In genomic region chr7:142418027-142418426, GRCm38 (mm10) we compare ENCODE assay signal across 26 mouse cellular contexts. TPM values are rescaled to one million over a fixed set of nuclear protein-coding genes. Genes with fewer than 3 reads are reported as not detected.
A peak's percentile ranks its signal among the peaks of the same experiment; 100 is the strongest.
DNase-seq lines count a peak whose midpoint lies in the region; ATAC-seq lines count a peak whose summit lies in the region.
"Had no signal": no experiment of that assay in that cellular context is flagged by ENCODE, and none has a peak within 500 bp of the region (broad histone marks: within the 10 kb centered on the region; RNA-seq: fewer than 3 reads in every experiment).

No protein-coding gene starts in this region.

- intact Hi-C loops in heart, postnatal 25 days (cut with DNase I) = no loop called here

- 90% methylated on average over 2 of the region's 2 CpGs for WGBS in embryonic facial prominence, embryonic 14.5 days
- 94% methylated on average over 2 of the region's 2 CpGs for WGBS in embryonic facial prominence, embryonic 10.5 days
- WGBS in liver, embryonic 13.5 days (ENCODE audit: insufficient replicate concordance) = 94% methylated on average over 2 of the region's 2 CpGs
- WGBS in liver, embryonic 11.5 days = 92% methylated on average over 2 of the region's 2 CpGs
- WGBS in liver, embryonic 16.5 days (ENCODE audit: insufficient replicate concordance) = 94% methylated on average over 2 of the region's 2 CpGs

- H3K9ac ChIP-seq in embryonic facial prominence, embryonic 14.5 days (ENCODE audit: low read depth, low read length) = no peak overlapping the region
- no peak overlapping the region for H3K9ac ChIP-seq in liver, embryonic 13.5 days
- no peak overlapping the region for H3K9ac ChIP-seq in liver, embryonic 11.5 days (ENCODE audit: low read depth, low read length)
- H3K9ac ChIP-seq in liver, embryonic 16.5 days (ENCODE audit: low read depth, low read length) = no peak overlapping the region
- H3K9ac ChIP-seq: forebrain, embryonic 15.5 days; heart, embryonic 13.5 days; hindbrain, embryonic 15.5 days had no signal

- no peak overlapping the region for H3K4me2 ChIP-seq in embryonic facial prominence, embryonic 14.5 days (ENCODE audit: low read depth, low read length)
- H3K4me2 ChIP-seq in liver, embryonic 13.5 days = no peak overlapping the region
- H3K4me2 ChIP-seq in liver, embryonic 11.5 days = no peak overlapping the region
- no peak overlapping the region for H3K4me2 ChIP-seq in liver, embryonic 16.5 days (ENCODE audit: low read depth, low read length)
- H3K4me2 ChIP-seq: forebrain, embryonic 15.5 days; heart, embryonic 13.5 days; hindbrain, embryonic 15.5 days had no signal

- H3K36me3 ChIP-seq in embryonic facial prominence, embryonic 14.5 days (ENCODE audit: control insufficient read depth, insufficient read depth, low read length) = no peaks in the 10 kb centered on the region
- H3K36me3 ChIP-seq in embryonic facial prominence, embryonic 10.5 days (replicated peaks) = no peaks in the 10 kb centered on the region
- no peaks in the 10 kb centered on the region for H3K36me3 ChIP-seq in liver, embryonic 13.5 days
- H3K36me3 ChIP-seq in liver, embryonic 11.5 days (ENCODE audit: control insufficient read depth, insufficient read depth, low read length) = no peaks in the 10 kb centered on the region
- H3K36me3 ChIP-seq in liver, embryonic 16.5 days (ENCODE audit: control insufficient read depth, insufficient read depth) = no peaks in the 10 kb centered on the region
- H3K36me3 ChIP-seq: forebrain, embryonic 15.5 days; G1E; heart, embryonic 13.5 days; hindbrain, embryonic 15.5 days had no signal

- peak; percentile 46 for DNase-seq in embryonic facial prominence, embryonic 14.5 days (ENCODE audit: low spot score)
- no peak for DNase-seq in embryonic facial prominence, embryonic 10.5 days (ENCODE audit: low spot score)
- peak; percentile 71 for DNase-seq in heart, adult 8-10 months (ENCODE audit: low spot score)
- no peak for DNase-seq in heart, postnatal 25 days (ENCODE audit: low spot score)
- no peak for DNase-seq in liver, embryonic 13.5 days
- no peak for DNase-seq in liver, embryonic 11.5 days (ENCODE audit: low spot score)
- DNase-seq: adrenal gland, adult 2 months; adrenal gland, postnatal 25 days; B cell, adult 2 months; cerebellum, adult 2 months; cerebellum, postnatal 10 days; gastrocnemius, postnatal 36 days had no signal

- no peak overlapping the region for H3K27ac ChIP-seq in embryonic facial prominence, embryonic 14.5 days (replicated peaks; ENCODE audit: low read depth, low read length)
- no peak overlapping the region for H3K27ac ChIP-seq in embryonic facial prominence, embryonic 10.5 days (replicated peaks)
- H3K27ac ChIP-seq in liver, embryonic 13.5 days = 0 out of 2 replicates have a peak overlapping the region, but pooled peaks have one; percentile 9
- H3K27ac ChIP-seq in liver, embryonic 11.5 days (ENCODE audit: low read depth, low read length) = no peak overlapping the region
- H3K27ac ChIP-seq in liver, embryonic 16.5 days (ENCODE audit: low read length) = peak overlapping the region; percentile 13; the same call in 1 of the 2 replicates
- H3K27ac ChIP-seq: forebrain, embryonic 15.5 days; heart, embryonic 13.5 days; hindbrain, embryonic 15.5 days had no signal

- no peak for ATAC-seq in embryonic facial prominence, embryonic 14.5 days (ENCODE audit: low read depth)
- no peak for ATAC-seq in liver, embryonic 13.5 days (ENCODE audit: low read depth)
- ATAC-seq in liver, embryonic 11.5 days (replicated peaks; ENCODE audit: low FRiP score) = no peak
- ATAC-seq in liver, embryonic 16.5 days (ENCODE audit: low read depth) = no peak
- ATAC-seq: activated CD4-positive, CD25-positive, alpha-beta regulatory T cell, adult 4 months; CD4-positive, CD25-positive, alpha-beta regulatory T cell, adult 4 months; forebrain, embryonic 15.5 days; intestine, embryonic 16.5 days; Patski had no signal

- no peaks in the 10 kb centered on the region for H3K4me1 ChIP-seq in embryonic facial prominence, embryonic 14.5 days (ENCODE audit: control insufficient read depth, insufficient read depth, low read length)
- H3K4me1 ChIP-seq in embryonic facial prominence, embryonic 10.5 days = no peaks in the 10 kb centered on the region
- peaks cover 55% of the 10 kb centered on the region for H3K4me1 ChIP-seq in liver, embryonic 13.5 days (replicated peaks)
- H3K4me1 ChIP-seq in liver, embryonic 11.5 days (replicated peaks; ENCODE audit: control insufficient read depth, insufficient read depth, low read length) = peaks cover 7% of the 10 kb centered on the region; the same call in 1 of the 2 replicates
- peaks cover 42% of the 10 kb centered on the region for H3K4me1 ChIP-seq in liver, embryonic 16.5 days (ENCODE audit: control insufficient read depth, low read depth, low read length)
- H3K4me1 ChIP-seq: forebrain, embryonic 15.5 days; heart, embryonic 13.5 days; hindbrain, embryonic 15.5 days had no signal

- no peak overlapping the region for H3K4me3 ChIP-seq in embryonic facial prominence, embryonic 14.5 days (ENCODE audit: low read depth, low read length)
- no peak overlapping the region for H3K4me3 ChIP-seq in embryonic facial prominence, embryonic 10.5 days
- no peak overlapping the region for H3K4me3 ChIP-seq in liver, embryonic 13.5 days (replicated peaks)
- no peak overlapping the region for H3K4me3 ChIP-seq in liver, embryonic 11.5 days (ENCODE audit: low read depth, low read length)
- H3K4me3 ChIP-seq in liver, embryonic 16.5 days (ENCODE audit: low read depth, low read length) = no peak overlapping the region
- H3K4me3 ChIP-seq: forebrain, embryonic 15.5 days; heart, embryonic 13.5 days; hindbrain, embryonic 15.5 days had no signal

- no peaks in the 10 kb centered on the region for H3K27me3 ChIP-seq in embryonic facial prominence, embryonic 14.5 days (replicated peaks; ENCODE audit: control insufficient read depth, insufficient read depth, low read length)
- H3K27me3 ChIP-seq in embryonic facial prominence, embryonic 10.5 days (replicated peaks; ENCODE audit: low read depth, poor library complexity, severe bottlenecking) = no peaks in the 10 kb centered on the region
- H3K27me3 ChIP-seq in liver, embryonic 13.5 days = no peaks in the 10 kb centered on the region
- no peaks in the 10 kb centered on the region for H3K27me3 ChIP-seq in liver, embryonic 11.5 days (replicated peaks; ENCODE audit: control insufficient read depth, insufficient read depth, low read length)
- H3K27me3 ChIP-seq in liver, embryonic 16.5 days (ENCODE audit: control insufficient read depth, insufficient read depth, low read depth, low read length) = no peaks in the 10 kb centered on the region
- H3K27me3 ChIP-seq: forebrain, embryonic 15.5 days; heart, embryonic 13.5 days; hindbrain, embryonic 15.5 days; Patski had no signal

- no peaks in the 10 kb centered on the region for H3K9me3 ChIP-seq in embryonic facial prominence, embryonic 14.5 days (ENCODE audit: control insufficient read depth, low read length)
- H3K9me3 ChIP-seq in embryonic facial prominence, embryonic 10.5 days = no peaks in the 10 kb centered on the region
- H3K9me3 ChIP-seq in liver, embryonic 13.5 days (replicated peaks) = no peaks in the 10 kb centered on the region
- H3K9me3 ChIP-seq in liver, embryonic 11.5 days (ENCODE audit: control insufficient read depth, low read length) = no peaks in the 10 kb centered on the region
- H3K9me3 ChIP-seq in liver, embryonic 16.5 days (replicated peaks; ENCODE audit: control insufficient read depth, low read length) = no peaks in the 10 kb centered on the region
- H3K9me3 ChIP-seq: forebrain, embryonic 15.5 days; G1E; heart, embryonic 13.5 days; hindbrain, embryonic 15.5 days had no signal

RNA-seq across cellular contexts. Expression of gene Syt8, which starts 16.6 kb away (rescaled TPM):
- 1.9 and 3.9 TPM in 2 replicates for polyA plus RNA-seq in embryonic facial prominence, embryonic 14.5 days (2014; fragmentation: Nextera tagmentation; extraction: Ambion mirVana)
- not detected in 2 replicates for polyA plus RNA-seq in embryonic facial prominence, embryonic 10.5 days (2016; fragmentation: Nextera tagmentation; extraction: Ambion mirVana)
- total RNA-seq in heart, adult 8-10 months (2022) = under 1 TPM in 1 of 4 experiments, not detected in 3; 0.25 TPM
- total RNA-seq in heart, postnatal 25 days (2021) = not detected
- not detected in 2 replicates for polyA plus RNA-seq in liver, embryonic 13.5 days (2015; fragmentation: Nextera tagmentation; extraction: Ambion mirVana)
- polyA plus RNA-seq in liver, embryonic 11.5 days (2014; fragmentation: Nextera tagmentation; extraction: Ambion mirVana) = 0.41 and 0.42 TPM in 2 replicates
- polyA plus RNA-seq in liver, embryonic 16.5 days (2015; fragmentation: Nextera tagmentation; extraction: Ambion mirVana) = 0.14 TPM in 1 of 2 replicates, not detected in the other
- total RNA-seq: adrenal gland, adult 2 months; adrenal gland, postnatal 25 days; gastrocnemius, adult 8-10 months; gastrocnemius, postnatal 36 days; heart, postnatal 10 days had no signal
- polyA plus RNA-seq: activated CD4-positive, CD25-positive, alpha-beta regulatory T cell, adult 4 months; CD4-positive, CD25-positive, alpha-beta regulatory T cell, adult 4 months; cerebellum, adult 2 months; embryonic facial prominence, embryonic 11.5 days; forebrain, embryonic 11.5 days; forebrain, embryonic 15.5 days; G1E; hindbrain, embryonic 11.5 days; hindbrain, embryonic 15.5 days had no signal

RNA-seq across cellular contexts. Expression of gene Tnni2, which starts 23.6 kb away (rescaled TPM):
- polyA plus RNA-seq in embryonic facial prominence, embryonic 14.5 days (2014; fragmentation: Nextera tagmentation; extraction: Ambion mirVana) = 319 and 564 TPM in 2 replicates
- polyA plus RNA-seq in embryonic facial prominence, embryonic 10.5 days (2016; fragmentation: Nextera tagmentation; extraction: Ambion mirVana) = 1.7 and 2.5 TPM in 2 replicates
- 1 to 10 TPM; 5.1 to 10.0 (median 7.8) TPM for total RNA-seq in heart, adult 8-10 months (2022)
- 1 to 10 TPM; 4.4 to 7.1 TPM for total RNA-seq in heart, postnatal 25 days (2021)
- 3.4 and 4.3 TPM in 2 replicates for polyA plus RNA-seq in liver, embryonic 13.5 days (2015; fragmentation: Nextera tagmentation; extraction: Ambion mirVana)
- 1.9 and 3.7 TPM in 2 replicates for polyA plus RNA-seq in liver, embryonic 11.5 days (2014; fragmentation: Nextera tagmentation; extraction: Ambion mirVana)
- 17.8 and 41.4 TPM in 2 replicates for polyA plus RNA-seq in liver, embryonic 16.5 days (2015; fragmentation: Nextera tagmentation; extraction: Ambion mirVana)
- total RNA-seq: adrenal gland, postnatal 25 days had no signal
- polyA plus RNA-seq: activated CD4-positive, CD25-positive, alpha-beta regulatory T cell, adult 4 months; adrenal gland, adult 2 months; CD4-positive, CD25-positive, alpha-beta regulatory T cell, adult 4 months had no signal

RNA-seq across cellular contexts. Expression of gene Ctsd, which starts 30.2 kb away (rescaled TPM):
- 342 and 350 TPM in 2 replicates for polyA plus RNA-seq in embryonic facial prominence, embryonic 14.5 days (2014; fragmentation: Nextera tagmentation; extraction: Ambion mirVana)
- polyA plus RNA-seq in embryonic facial prominence, embryonic 10.5 days (2016; fragmentation: Nextera tagmentation; extraction: Ambion mirVana) = 151 and 158 TPM in 2 replicates
- 1,000 to 10,000 TPM; 1,038 to 1,126 (median 1,089) TPM for total RNA-seq in heart, adult 8-10 months (2022)
- 100 to 1,000 TPM; 692 to 727 TPM for total RNA-seq in heart, postnatal 25 days (2021)
- 297 and 306 TPM in 2 replicates for polyA plus RNA-seq in liver, embryonic 13.5 days (2015; fragmentation: Nextera tagmentation; extraction: Ambion mirVana)
- 316 and 340 TPM in 2 replicates for polyA plus RNA-seq in liver, embryonic 11.5 days (2014; fragmentation: Nextera tagmentation; extraction: Ambion mirVana)
- polyA plus RNA-seq in liver, embryonic 16.5 days (2015; fragmentation: Nextera tagmentation; extraction: Ambion mirVana) = 408 and 415 TPM in 2 replicates

RNA-seq across cellular contexts. Expression of gene Gm49369, which starts 35.6 kb away (rescaled TPM):
- polyA plus RNA-seq in embryonic facial prominence, embryonic 14.5 days (2014; fragmentation: Nextera tagmentation; extraction: Ambion mirVana) = 0.46 TPM in 1 of 2 replicates, not detected in the other
- not detected in 2 replicates for polyA plus RNA-seq in embryonic facial prominence, embryonic 10.5 days (2016; fragmentation: Nextera tagmentation; extraction: Ambion mirVana)
- 10 to 100 TPM in 1 of 4 experiments, 1 to 10 TPM in 2, under 1 TPM in 1; 0.63 to 14.1 (median 6.3) TPM for total RNA-seq in heart, adult 8-10 months (2022)
- total RNA-seq in heart, postnatal 25 days (2021) = 1 to 10 TPM; 3.0 to 4.1 TPM
- polyA plus RNA-seq in liver, embryonic 13.5 days (2015; fragmentation: Nextera tagmentation; extraction: Ambion mirVana) = 0.61 TPM in 1 of 2 replicates, not detected in the other
- not detected in 2 replicates for polyA plus RNA-seq in liver, embryonic 11.5 days (2014; fragmentation: Nextera tagmentation; extraction: Ambion mirVana)
- polyA plus RNA-seq in liver, embryonic 16.5 days (2015; fragmentation: Nextera tagmentation; extraction: Ambion mirVana) = 1.4 and 1.8 TPM in 2 replicates
- polyA plus RNA-seq: activated CD4-positive, CD25-positive, alpha-beta regulatory T cell, adult 4 months; adrenal gland, adult 2 months; CD4-positive, CD25-positive, alpha-beta regulatory T cell, adult 4 months; embryonic facial prominence, embryonic 11.5 days; forebrain, embryonic 11.5 days; heart, embryonic 13.5 days; hindbrain, embryonic 11.5 days had no signal

RNA-seq across cellular contexts. Expression of gene Lsp1, which starts 42.6 kb away (rescaled TPM):
- polyA plus RNA-seq in embryonic facial prominence, embryonic 14.5 days (2014; fragmentation: Nextera tagmentation; extraction: Ambion mirVana) = 40.1 and 42.6 TPM in 2 replicates
- polyA plus RNA-seq in embryonic facial prominence, embryonic 10.5 days (2016; fragmentation: Nextera tagmentation; extraction: Ambion mirVana) = 20.9 and 21.4 TPM in 2 replicates
- total RNA-seq in heart, adult 8-10 months (2022) = 10 to 100 TPM; 24.0 to 40.3 (median 31.7) TPM
- 10 to 100 TPM; 43.7 to 48.1 TPM for total RNA-seq in heart, postnatal 25 days (2021)
- 14.2 and 15.5 TPM in 2 replicates for polyA plus RNA-seq in liver, embryonic 13.5 days (2015; fragmentation: Nextera tagmentation; extraction: Ambion mirVana)
- polyA plus RNA-seq in liver, embryonic 11.5 days (2014; fragmentation: Nextera tagmentation; extraction: Ambion mirVana) = 19.2 and 20.7 TPM in 2 replicates
- 21.6 and 26.2 TPM in 2 replicates for polyA plus RNA-seq in liver, embryonic 16.5 days (2015; fragmentation: Nextera tagmentation; extraction: Ambion mirVana)

Comparison
In these comparisons a context has a peak if more than half of its experiments do, and no peak if none do; other contexts are left out.
1. DNase-seq: peak in embryonic facial prominence, embryonic 14.5 days (single experiment) and heart, adult 8-10 months (single experiment); none in embryonic facial prominence, embryonic 10.5 days (single experiment), heart, postnatal 25 days (single experiment), liver, embryonic 13.5 days (single experiment) and liver, embryonic 11.5 days (single experiment).
2. H3K27ac ChIP-seq: peak in liver, embryonic 13.5 days (single experiment) and liver, embryonic 16.5 days (single experiment); none in embryonic facial prominence, embryonic 14.5 days (single experiment), embryonic facial prominence, embryonic 10.5 days (single experiment) and liver, embryonic 11.5 days (single experiment).